Mouse (Mus musculus) Patski (cell line): ENCODE results near the gene Robo3. TPM values are rescaled to one million over a fixed set of nuclear protein-coding genes. Genes with fewer than 3 reads are reported as not detected.

Experiments
- ATAC-seq: fragments of 100-300 bp; one replicate; pipeline ENCODE4 v1.8.0; 2021
- CTCF ChIA-PET: fragments of 350-600 bp; sonication (Branson Sonifier 250); formaldehyde crosslinking; loops from one replicate; lab custom pipeline; 2022; ENCODE audit warnings: inconsistent platforms; lab: Charles Lee
- POLR2A ChIA-PET: fragments of 350-600 bp; sonication (Branson Sonifier 250); formaldehyde crosslinking; loops from one replicate; lab custom pipeline; 2022; ENCODE audit warnings: antibody characterized with exemption, inconsistent platforms; lab: Charles Lee
- DNase-seq: peaks from one replicate; pipeline ENCODE4 v3.0.0-alpha.2; 2011; ENCODE audit warnings: low read depth, low spot score
- H3K27me3 ChIP-seq: fragments of 371-371 bp; one replicate; pipeline ENCODE4 v1.5.1; 2021
- CTCF ChIP-seq: fragments of 100-300 bp; IDR thresholded peaks from one replicate; pipeline ENCODE4 v1.5.1; 2021
- in situ Hi-C: fragments of 300-500 bp; cut with MboI; formaldehyde crosslinking; loops from 3 replicates; pipeline ENCODE4 v1.11.1; 2018; ENCODE audit warnings: low pct_unique_long_range_greater_than_20kb, mixed read lengths
- polyA plus RNA-seq: library from polyadenylated mRNA; unstranded; gene quantifications from one replicate; pipeline ENCODE4 v1.2.3, GENCODE M21; 2021

Gene Robo3
- polyA plus RNA-seq, 1 experiment from 2014 or later = 0.28 TPM

DNA sequence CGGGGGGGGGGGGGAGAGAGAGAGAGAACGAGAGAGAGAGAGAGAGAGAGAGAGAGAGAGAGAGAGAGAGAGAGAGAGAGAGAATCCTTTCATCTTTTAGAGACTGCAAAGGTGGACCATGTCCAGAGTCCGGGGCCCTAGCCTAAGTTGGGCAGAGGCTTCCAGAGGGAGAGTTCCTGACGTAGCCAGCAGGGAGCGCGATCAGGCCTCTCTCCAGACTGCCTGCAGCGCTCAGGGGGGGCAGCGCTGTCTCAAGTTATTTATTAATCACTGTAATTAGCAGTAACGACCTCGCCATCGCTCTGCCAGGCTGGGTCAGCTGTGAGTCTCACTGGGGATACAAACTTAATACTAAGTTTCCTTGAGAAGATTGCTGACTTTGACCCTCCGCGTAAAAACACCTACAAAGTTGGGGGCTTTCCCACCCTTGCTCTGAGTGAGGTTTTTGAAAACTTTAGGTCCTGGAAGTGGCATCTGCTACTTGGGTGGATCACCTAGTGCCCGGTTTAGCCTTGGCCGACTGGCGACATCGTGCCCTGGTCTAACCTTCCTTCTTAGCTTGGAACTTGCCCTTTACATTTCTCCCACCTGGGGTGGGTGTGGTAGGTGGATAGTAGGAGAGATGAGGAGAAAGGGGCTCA lies 900 bp downstream of the Robo3 start:
- in situ Hi-C loops = loop anchor here (5.0 kb wide), 1 partner anchor 185 kb away; no protein-coding TSS in a partner anchor
- H3K27me3 ChIP-seq = peaks cover 14% of the 10 kb centered on the region
- ATAC-seq (peak; percentile 89), DNase-seq (peak; percentile 19)
- CTCF ChIA-PET = interaction anchor here (0.7 to 3.3 kb wide), 19 partner anchors 16 to 220 kb away, joined by 3 to 39 read pairs (median 4); partner anchors contain the start of genes Siae and Spa17
- peak; percentile 90 for TF ChIP-seq CTCF
- POLR2A ChIA-PET = no interaction called here

DNA sequence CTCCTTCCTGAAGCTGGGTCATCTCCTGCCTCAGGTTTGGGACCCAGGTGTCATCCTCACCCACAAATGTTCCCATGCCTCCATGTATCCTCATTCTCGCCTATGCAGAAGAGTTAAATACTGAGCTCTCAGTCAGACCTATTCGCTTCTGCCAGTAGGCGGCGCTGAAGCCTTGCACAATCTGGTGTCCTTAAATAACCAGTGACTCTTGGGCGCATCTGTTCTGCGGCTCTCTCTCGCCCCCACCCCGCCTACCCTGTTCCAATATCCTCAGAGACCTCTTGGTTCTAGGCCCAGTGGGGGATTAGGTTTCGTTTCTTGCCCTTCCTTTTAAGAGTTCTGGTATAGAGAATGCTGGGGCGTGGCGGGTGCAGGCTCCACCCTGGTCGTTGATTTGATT lies 2.5 kb downstream of the Robo3 start:
- POLR2A ChIA-PET = no interaction called here
- H3K27me3 ChIP-seq = peaks cover 14% of the 10 kb centered on the region
- peak; percentile 96 for TF ChIP-seq CTCF
- DNase-seq = peak; percentile 20
- ATAC-seq = peak; percentile 77
- in situ Hi-C loops = loop anchor here (5.0 kb wide), 1 partner anchor 187 kb away; no protein-coding TSS in a partner anchor
- CTCF ChIA-PET = interaction anchor here (0.8 to 3.3 kb wide), 17 partner anchors 10 to 241 kb away, joined by 3 to 39 read pairs (median 6); partner anchors contain the start of gene Spa17

DNA sequence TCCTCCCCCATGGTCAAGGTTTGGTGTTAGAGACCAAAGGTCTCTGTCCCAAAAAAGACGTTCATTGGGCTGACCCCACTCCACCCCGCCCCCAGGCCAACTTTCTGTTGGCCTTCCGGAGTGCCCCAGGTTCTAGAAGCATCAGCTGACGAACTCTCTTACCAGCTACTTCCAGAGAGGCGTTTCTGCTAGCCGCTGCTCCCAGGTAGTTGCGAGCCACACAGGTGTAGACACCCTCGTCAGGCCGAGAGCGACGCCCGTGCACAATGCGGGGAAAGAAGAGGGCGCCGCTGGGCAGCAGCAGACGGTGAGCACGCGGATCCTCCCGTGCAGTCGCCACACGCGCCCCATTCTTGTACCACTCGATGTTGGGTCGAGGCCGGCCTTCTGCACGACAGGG lies 3.7 kb downstream of the Robo3 start:
- ATAC-seq = no peak
- in situ Hi-C loops = loop anchor here (10.0 kb wide), 1 partner anchor 505 kb away; no protein-coding TSS in a partner anchor

DNA sequence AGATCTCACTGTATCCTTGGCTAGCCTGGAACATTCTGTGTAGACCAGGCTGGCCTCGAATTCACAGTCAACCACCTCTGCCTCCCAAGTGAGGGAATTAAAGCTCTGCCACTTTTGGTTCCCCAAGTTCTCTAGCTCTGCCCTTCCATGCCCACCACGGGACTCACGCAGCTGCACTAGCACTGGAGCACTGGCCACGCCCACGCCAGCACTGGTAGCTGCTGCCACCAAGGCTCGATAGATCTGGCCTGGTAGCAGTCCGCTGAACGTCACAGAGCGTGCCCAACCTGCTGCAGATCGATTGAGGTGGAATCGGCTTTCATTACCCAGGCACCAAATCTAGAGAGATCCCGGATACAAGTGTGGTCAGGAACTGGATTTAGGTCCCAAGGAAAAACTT lies 11.8 kb downstream of the Robo3 start:
- in situ Hi-C loops = loop anchor here (10.0 kb wide), 1 partner anchor 514 kb away; no protein-coding TSS in a partner anchor
- no peak for DNase-seq
- ChIA-PET POLR2A (no interaction called here), CTCF (no interaction called here)
- no peaks in the 10 kb centered on the region for H3K27me3 ChIP-seq
- ATAC-seq = no peak
- no peak for TF ChIP-seq CTCF

More for the DNA sequence above, 3.7 kb downstream of the Robo3 start:
- ChIA-PET POLR2A (no interaction called here), CTCF (interaction anchor here (1.4 kb wide), 1 partner anchor 189 kb away, joined by 3 read pairs; no protein-coding TSS in a partner anchor)
- TF ChIP-seq CTCF = no peak
- no peak for DNase-seq
- peaks cover 14% of the 10 kb centered on the region for H3K27me3 ChIP-seq

DNA sequence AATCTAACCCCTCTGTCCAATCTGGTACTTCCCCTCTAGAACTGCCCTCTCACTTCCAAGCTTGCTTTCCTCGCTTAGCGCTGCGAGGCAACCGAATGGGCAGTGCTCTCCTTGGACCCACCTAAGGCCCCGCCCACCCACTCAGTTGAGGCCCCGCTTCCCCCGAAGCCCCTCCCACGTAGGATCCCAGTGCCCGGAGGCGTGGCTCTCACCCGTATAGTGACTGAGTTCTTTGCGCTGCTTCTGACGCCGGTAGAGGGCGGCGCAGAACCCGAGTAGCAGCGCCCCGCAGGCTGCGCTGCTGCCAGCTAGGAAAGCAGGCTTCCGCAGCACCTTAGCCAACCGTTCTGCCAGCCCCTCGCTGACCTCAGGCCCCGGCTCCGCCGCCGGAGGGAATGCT lies 12.4 kb downstream of the Robo3 start:
- DNase-seq (no peak), ATAC-seq (peak; percentile 71)
- CTCF ChIA-PET = no interaction called here
- no peaks in the 10 kb centered on the region for H3K27me3 ChIP-seq
- in situ Hi-C loops = loop anchor here (10.0 kb wide), 1 partner anchor 514 kb away; no protein-coding TSS in a partner anchor
- TF ChIP-seq CTCF = no peak
- POLR2A ChIA-PET = interaction anchor here (0.6 kb wide), 1 partner anchor 28 kb away, joined by 6 read pairs; no protein-coding TSS in a partner anchor

DNA sequence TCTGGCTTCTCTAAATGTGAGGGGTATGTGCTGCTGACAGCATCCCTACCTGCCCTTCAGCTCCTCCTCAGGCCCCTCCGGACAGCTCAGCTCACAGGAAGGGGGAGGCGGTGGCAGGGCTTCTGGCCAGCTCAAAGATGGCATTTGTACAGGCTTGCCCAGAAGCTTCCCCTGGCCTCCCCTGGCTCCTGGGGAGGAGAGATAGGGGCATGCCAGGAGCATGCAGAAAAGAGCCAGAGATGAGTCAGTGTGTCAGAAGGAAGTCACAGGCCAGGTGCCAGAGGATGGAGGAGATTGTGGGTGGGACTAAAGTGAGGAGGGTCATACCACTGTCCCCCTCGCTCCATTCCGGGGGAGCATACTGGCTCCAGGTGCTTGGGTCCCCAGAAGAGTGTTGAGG lies 14.3 kb downstream of the Robo3 start:
- in situ Hi-C loops = no loop called here
- CTCF ChIA-PET = interaction anchor here (1.1 to 2.1 kb wide), 2 partner anchors 11 to 12 kb away, joined by 3 to 6 read pairs; no protein-coding TSS in a partner anchor
- no peaks in the 10 kb centered on the region for H3K27me3 ChIP-seq
- POLR2A ChIA-PET = no interaction called here
- no peak for TF ChIP-seq CTCF
- DNase-seq (no peak), ATAC-seq (no peak)

DNA sequence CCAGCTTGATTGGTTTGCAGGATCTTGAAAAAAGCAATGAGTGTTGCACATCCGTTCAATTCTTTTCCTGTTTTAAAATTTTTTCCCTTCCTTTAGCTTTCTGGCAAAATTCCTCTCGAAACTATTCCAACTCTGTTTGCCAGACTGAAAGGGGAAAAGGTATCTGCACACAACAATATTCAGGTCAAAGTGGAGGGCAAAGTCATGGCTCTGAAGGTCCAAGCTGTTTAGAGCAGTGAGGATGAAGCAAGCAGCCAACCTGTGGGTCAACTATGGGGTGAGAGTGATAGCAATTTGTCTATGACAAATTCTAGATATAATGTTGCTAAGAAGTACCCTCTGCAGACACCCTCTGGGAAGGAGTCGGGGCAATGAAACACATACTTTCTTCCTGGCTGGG lies 18.4 kb downstream of the Robo3 start:
- no peaks in the 10 kb centered on the region for H3K27me3 ChIP-seq
- ChIA-PET CTCF (interaction anchor here (0.8 kb wide), 1 partner anchor 8 kb away, joined by 4 read pairs; no protein-coding TSS in a partner anchor), POLR2A (no interaction called here)
- no peak for TF ChIP-seq CTCF
- ATAC-seq (no peak), DNase-seq (no peak)
- in situ Hi-C loops = no loop called here

DNA sequence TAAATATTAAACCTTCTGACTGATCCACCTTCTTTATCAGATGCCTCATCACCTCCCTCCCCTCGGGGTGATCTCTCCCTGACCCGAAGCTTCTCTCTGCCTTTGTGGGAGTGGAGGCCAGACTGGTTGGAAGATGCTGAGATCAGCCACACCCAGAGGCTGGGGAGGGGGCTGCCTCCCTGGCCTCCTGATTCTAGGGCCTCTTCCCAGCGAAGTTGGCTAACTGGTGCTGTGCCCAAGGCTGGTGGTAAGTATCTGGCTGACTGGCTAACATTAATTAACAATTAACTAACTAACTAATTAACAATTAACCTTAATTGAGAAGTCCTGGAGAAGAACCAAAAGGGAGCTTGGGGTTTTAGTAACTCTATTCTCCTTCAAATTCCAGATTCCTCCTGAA lies 20.1 kb downstream of the Robo3 start:
- no peak for DNase-seq
- CTCF ChIA-PET = interaction anchor here (1.0 kb wide), 1 partner anchor 18 kb away, joined by 3 read pairs; no protein-coding TSS in a partner anchor
- TF ChIP-seq CTCF = no peak
- peaks cover 4% of the 10 kb centered on the region for H3K27me3 ChIP-seq
- in situ Hi-C loops = no loop called here
- ATAC-seq = no peak
- POLR2A ChIA-PET = no interaction called here

DNA sequence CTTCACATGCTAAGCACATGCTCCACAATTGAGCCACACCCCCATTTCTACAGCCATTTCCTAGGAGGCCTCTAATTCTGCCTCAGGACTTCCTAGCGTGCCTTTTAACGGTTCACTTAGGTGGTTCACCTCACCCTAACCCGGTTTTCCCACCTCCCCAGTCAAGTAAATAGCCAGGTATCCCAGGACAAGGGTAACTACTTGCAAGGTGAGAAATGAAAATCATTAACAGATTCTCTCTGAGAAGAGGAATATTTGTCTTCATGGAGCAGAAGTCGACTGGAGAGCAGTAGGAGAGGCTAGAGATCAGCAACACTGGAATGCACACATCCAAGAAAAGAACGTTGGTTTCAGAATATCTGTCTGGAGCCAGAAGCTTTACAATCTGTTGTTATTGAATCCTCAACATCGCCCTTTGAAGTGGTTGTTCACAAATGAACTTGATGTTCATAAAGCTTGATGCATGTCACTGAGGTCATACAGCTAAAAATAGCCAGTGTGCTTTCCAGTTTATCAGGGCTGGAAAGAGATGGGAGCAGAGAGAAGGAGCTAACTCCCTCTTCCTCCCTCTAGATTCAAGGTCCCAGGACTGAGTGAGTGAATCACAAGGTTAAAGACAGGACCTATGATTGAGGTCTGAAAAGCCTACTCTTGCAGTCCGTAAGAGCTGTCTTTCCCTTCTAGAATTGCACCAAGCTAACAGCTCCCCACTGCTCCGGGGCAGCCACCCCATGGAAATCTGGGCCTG lies 23.2 kb downstream of the Robo3 start:
- POLR2A ChIA-PET = no interaction called here
- CTCF ChIA-PET = interaction anchor here (1.4 to 1.5 kb wide), 2 partner anchors 14 to 21 kb away, joined by 3 to 4 read pairs; no protein-coding TSS in a partner anchor
- no peak for TF ChIP-seq CTCF
- H3K27me3 ChIP-seq = peaks cover 17% of the 10 kb centered on the region
- no peak for DNase-seq
- in situ Hi-C loops = no loop called here
- no peak for ATAC-seq

DNA sequence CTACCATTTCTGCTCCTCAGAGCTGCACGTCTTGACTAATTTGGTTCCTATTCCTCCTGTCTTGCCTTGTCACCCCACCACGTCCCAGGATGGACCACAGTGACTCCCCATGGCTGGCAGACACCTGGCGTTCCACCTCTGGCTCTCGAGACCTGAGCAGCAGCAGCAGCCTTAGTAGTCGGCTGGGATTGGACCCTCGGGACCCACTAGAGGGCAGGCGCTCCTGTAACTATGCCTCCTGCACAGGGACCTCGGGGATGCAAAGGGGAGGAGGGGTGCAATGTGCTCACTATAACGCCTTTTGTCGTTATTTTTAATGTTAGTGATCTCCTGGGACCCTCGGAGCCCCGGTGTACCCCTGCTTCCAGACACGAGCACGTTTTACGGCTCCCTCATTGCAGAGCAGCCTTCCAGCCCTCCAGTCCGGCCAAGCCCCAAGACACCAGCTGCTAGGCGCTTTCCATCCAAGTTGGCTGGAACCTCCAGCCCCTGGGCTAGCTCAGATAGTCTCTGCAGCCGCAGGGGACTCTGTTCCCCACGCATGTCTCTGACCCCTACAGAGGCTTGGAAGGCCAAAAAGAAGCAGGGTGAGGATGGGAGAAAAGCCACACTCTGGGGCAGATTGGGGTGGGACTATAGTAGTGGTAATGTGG lies 25.1 kb downstream of the Robo3 start:
- peaks cover 21% of the 10 kb centered on the region for H3K27me3 ChIP-seq
- no peak for TF ChIP-seq CTCF
- no peak for ATAC-seq
- DNase-seq = no peak
- ChIA-PET POLR2A (no interaction called here), CTCF (interaction anchor here (1.3 to 1.4 kb wide), 2 partner anchors 11 to 23 kb away, joined by 3 to 4 read pairs; no protein-coding TSS in a partner anchor)
- in situ Hi-C loops = no loop called here
